Mouse (Mus musculus): ENCODE measurements at regions not wholly inside any gene's neighbourhood (a gene's known extent, or its start where the extent isn't known, plus 50 kb on each side); places are given as distances from the start of the nearest gene placed in this dataset.

DNA sequence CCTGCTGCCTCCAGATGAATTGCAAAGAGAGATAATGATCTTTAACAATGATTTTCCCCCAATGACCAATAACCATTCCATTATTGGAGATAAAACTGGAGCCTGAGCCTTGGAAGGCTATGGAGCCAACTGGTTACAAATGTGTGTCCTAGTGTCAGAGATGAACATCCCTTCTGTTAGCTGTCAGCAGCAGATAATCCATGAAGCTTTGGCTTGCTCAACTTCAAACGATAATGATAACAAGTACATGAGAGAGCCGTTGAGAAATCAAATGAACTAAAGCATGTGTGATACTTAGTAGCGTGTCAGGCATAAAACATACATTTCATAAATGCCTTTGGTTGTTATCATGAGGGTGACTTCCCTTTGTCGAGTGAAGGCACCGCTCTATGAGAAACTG lies 576.2 kb downstream of the Ebf1 start:
- TF ChIP-seq CTCF (IDR thresholded peaks at IDR 0.05; ENCODE audit: extremely low read depth, insufficient read depth, insufficient read length, insufficient replicate concordance) (no peak), POLR2A (IDR thresholded peaks at IDR 0.05; ENCODE audit: low read depth, low read length) (no peak)

Measured in spleen, adult 2 months (tissue).